Mouse (Mus musculus) kidney, adult 10 weeks (tissue): Measurements from ENCODE around the gene Lgalsl. TPM values are rescaled to one million over a fixed set of nuclear protein-coding genes. Genes with fewer than 3 reads are reported as not detected.

Experiments
- polyA plus RNA-seq: library from polyadenylated mRNA; stranded (reverse); fragments of 350-450 nt; fragmentation: Illumina TruSeq; extraction: RNeasy Lipid Tissue Mini Kit (QIAGEN cat#74804); gene quantifications from one replicate; pipeline ENCODE4 v1.2.3, GENCODE M21; 2014; ENCODE audit warnings: low read depth, low replicate concordance

Lgalsl gene
- polyA plus RNA-seq: 52.2 TPM

DNA sequence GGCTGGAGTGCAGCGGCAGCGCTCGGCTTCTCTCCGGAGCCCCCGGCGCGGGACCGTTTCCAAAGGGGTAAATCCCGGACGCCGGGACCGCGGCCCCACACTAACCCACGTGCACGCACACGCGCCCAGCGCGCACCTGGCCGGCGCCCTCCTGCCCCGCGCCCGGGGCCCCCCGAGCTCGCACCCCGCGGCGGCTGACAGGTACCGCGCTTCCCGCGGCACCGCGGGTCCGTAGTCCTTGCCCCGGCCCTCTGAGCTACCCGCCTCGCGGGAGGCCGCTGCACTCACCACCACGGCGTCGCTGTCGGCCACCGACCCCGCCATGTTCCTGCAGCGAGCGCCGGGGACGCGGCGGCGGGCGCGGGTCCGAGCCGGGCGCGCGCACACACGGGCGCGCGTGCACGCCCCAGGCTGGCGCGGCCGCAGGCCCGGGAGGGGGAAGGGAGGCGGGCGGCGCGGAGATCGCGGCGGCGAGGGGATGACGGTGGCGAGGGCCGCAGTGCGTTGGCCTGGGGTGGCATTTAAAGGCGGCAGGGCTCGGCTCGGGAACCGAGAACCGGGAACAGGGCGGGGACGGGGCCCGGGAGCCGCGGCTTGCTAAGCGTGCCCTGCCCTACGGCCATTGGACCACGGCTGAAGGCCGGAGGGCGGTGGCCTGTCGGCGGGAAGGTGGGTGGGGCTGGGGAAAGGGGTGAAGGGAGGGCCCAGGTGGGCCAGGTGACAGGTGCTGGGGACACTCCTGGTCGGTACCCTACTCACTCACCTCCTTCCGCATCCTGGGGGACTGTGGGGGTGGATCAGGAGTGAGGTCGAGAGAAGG, at the start of gene Lgalsl:
TSS of gene Lgalsl (minus strand) at position 371 of the 820 bp plus-strand sequence.

Other genes starting within 250 kb of the Lgalsl start
- gene Aftph, start 89.5 kb downstream of the Lgalsl start, polyA plus RNA-seq: 159 TPM